Mouse (Mus musculus) liver, embryonic 15.5 days (tissue): ENCODE results near the gene Olfr649. TPM values are rescaled to one million over a fixed set of nuclear protein-coding genes. Genes with fewer than 3 reads are reported as not detected.

Source experiments
- polyA plus RNA-seq: library from polyadenylated mRNA; unstranded; fragments of >200 nt; fragmentation: Nextera tagmentation; extraction: Ambion mirVana; gene quantifications from 2 replicates; pipeline ENCODE4 v1.2.1, GENCODE M21; 2015

Gene Olfr649
- polyA plus RNA-seq, 1 experiment from 2014 or later = not detected

Other genes starting within 250 kb of the Olfr649 start
- not detected in 2 replicates for gene Olfr635, start 224.8 kb downstream of the Olfr649 start, polyA plus RNA-seq
- gene Olfr638, start 197.2 kb downstream of the Olfr649 start, polyA plus RNA-seq = not detected in 2 replicates
- gene Olfr639, start 178.7 kb downstream of the Olfr649 start, polyA plus RNA-seq = not detected in 2 replicates
- gene Olfr640, start 170.4 kb downstream of the Olfr649 start, polyA plus RNA-seq = not detected in 2 replicates
- not detected in 2 replicates for gene Olfr641, start 160.5 kb downstream of the Olfr649 start, polyA plus RNA-seq
- gene Olfr642, start 143.3 kb downstream of the Olfr649 start, polyA plus RNA-seq = not detected in 2 replicates
- gene 4930516K23Rik, start 134.5 kb downstream of the Olfr649 start, polyA plus RNA-seq = not detected in 2 replicates
- gene Olfr644, start 124.1 kb downstream of the Olfr649 start, polyA plus RNA-seq = not detected in 2 replicates
- gene Olfr645, start 110.5 kb downstream of the Olfr649 start, polyA plus RNA-seq = not detected in 2 replicates
- not detected in 2 replicates for gene Olfr646, start 91.1 kb downstream of the Olfr649 start, polyA plus RNA-seq
- gene Ubqln5, start 66.2 kb downstream of the Olfr649 start, polyA plus RNA-seq = not detected in 2 replicates
- not detected in 2 replicates for gene Olfr643, start 58.6 kb downstream of the Olfr649 start, polyA plus RNA-seq
- gene Ubqln3, start 52.7 kb downstream of the Olfr649 start, polyA plus RNA-seq = not detected in 2 replicates
- gene Ubqlnl, start 45.4 kb downstream of the Olfr649 start, polyA plus RNA-seq = not detected in 2 replicates
- gene Olfm5, start 31.2 kb downstream of the Olfr649 start, polyA plus RNA-seq = not detected in 2 replicates
- gene Olfr648, start 12.6 kb downstream of the Olfr649 start, polyA plus RNA-seq = 0.06 and 0.08 TPM in 2 replicates
- gene Trim6, start 22.8 kb upstream of the Olfr649 start, polyA plus RNA-seq = 0.43 and 0.50 TPM in 2 replicates
- gene Trim34a, start 48.5 kb upstream of the Olfr649 start, polyA plus RNA-seq = 1.6 and 1.8 TPM in 2 replicates
- 0.32 and 0.37 TPM in 2 replicates for gene Trim5, start 92.1 kb upstream of the Olfr649 start, polyA plus RNA-seq
- 3.1 and 3.4 TPM in 2 replicates for gene Trim12a, start 119.5 kb upstream of the Olfr649 start, polyA plus RNA-seq
- 0.07 TPM in 1 of 2 replicates, not detected in the other for gene Trim34b, start 133.5 kb upstream of the Olfr649 start, polyA plus RNA-seq
- 1.1 and 1.2 TPM in 2 replicates for gene Trim12c, start 157.4 kb upstream of the Olfr649 start, polyA plus RNA-seq
- 0.28 and 0.36 TPM in 2 replicates for gene Trim30b, start 173.9 kb upstream of the Olfr649 start, polyA plus RNA-seq
- 0.30 and 0.53 TPM in 2 replicates for gene Trim30c, start 204.9 kb upstream of the Olfr649 start, polyA plus RNA-seq